Mouse (Mus musculus): ENCODE measurements around the gene Bola2. TPM values are rescaled to one million over a fixed set of nuclear protein-coding genes. Genes with fewer than 3 reads are reported as not detected.
"Not testable (repeated sequence)": the region's sequence is repeated elsewhere in the genome, so short reads cannot be mapped to it uniquely, and the experiment has no call there.

Bola2 gene
- polyA plus RNA-seq, 1 experiment from 2014 or later = 164 TPM

DNA sequence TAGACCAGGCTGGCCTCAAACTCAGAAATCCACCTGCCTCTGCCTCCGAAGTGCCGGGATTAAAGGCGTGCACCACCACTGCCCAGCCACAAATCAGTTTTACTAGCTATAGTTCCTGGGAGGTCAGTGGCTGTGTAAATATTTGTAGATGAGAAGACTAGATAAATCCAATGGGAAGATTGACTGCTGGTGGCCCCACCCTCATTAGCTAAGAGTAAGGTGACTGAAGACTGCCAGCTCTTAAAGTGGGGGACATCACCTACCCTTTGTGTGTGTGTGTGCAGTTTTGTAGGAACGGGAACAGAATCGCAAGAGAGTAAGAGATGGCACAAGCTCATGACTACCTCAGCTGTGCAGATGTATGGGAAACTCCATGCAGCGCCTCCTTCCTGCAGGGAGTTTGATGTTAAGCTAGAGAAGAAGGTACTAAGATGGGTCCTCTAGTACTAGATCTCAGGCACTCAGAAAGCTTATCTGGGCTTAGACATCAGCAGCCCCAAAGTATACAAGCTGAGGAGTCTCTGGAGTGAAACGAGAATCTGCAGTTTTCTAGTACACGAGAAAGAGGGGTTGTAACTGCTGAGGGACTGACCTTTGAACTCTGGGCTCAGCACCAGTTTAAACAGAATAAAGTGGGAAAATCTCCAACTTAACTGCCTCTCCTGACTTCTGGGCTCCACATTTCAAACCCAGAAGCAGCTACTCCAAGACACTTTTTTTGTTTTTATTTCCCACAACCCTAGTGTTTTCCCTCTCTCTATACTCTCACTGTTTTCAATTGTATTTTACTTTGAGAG is 16.5 kb upstream of the Bola2 start:
- H3K9me3 ChIP-seq (replicated peaks; ENCODE audit: control insufficient read depth, low read length) = no peaks in the 10 kb centered on the region
- ATAC-seq (no peak), DNase-seq (ENCODE audit: low spot score) (no peak)
- H3K9ac ChIP-seq (ENCODE audit: low read length) = no peak overlapping the region
- H3K4me3 ChIP-seq (ENCODE audit: low read depth, low read length) = no peak overlapping the region
- H3K4me2 ChIP-seq (ENCODE audit: low read length) = no peak overlapping the region
- H3K27me3 ChIP-seq (replicated peaks; ENCODE audit: control insufficient read depth, insufficient read depth, low read length) = no peaks in the 10 kb centered on the region
- H3K4me1 ChIP-seq (ENCODE audit: control insufficient read depth, insufficient read depth, low read length) = no peaks in the 10 kb centered on the region
- H3K27ac ChIP-seq (ENCODE audit: low read depth, low read length) = no peak overlapping the region
- 86% methylated on average over 8 of the region's 8 CpGs for WGBS
- H3K36me3 ChIP-seq (ENCODE audit: control insufficient read depth, insufficient read depth, low read length) = 0 out of 2 replicates have a peak, but pooled peaks cover 7% of the 10 kb centered on the region

DNA sequence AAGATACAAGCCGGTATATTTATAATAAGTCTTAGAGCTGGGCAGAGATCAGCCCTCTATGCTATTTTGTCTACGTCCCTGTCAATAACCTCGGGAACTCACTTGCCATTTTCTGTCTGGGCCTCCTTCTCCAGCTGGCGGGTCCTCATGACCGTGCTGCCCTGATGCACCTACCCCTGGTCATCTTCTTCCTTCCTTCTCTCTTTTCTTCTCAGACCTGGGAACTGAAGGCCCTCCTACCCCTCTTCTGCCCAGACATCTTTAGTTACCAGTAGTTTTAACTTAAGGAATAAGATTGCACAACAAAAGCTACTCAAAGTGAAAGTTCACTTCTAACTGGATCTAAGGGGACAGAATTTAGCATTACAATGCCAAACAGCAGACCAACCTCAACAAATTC is 15.5 kb upstream of the Bola2 start:
- H3K27me3 ChIP-seq (replicated peaks; ENCODE audit: control insufficient read depth, insufficient read depth, low read length) = no peaks in the 10 kb centered on the region
- H3K9me3 ChIP-seq (replicated peaks; ENCODE audit: control insufficient read depth, low read length) = no peaks in the 10 kb centered on the region
- ATAC-seq (no peak), DNase-seq (ENCODE audit: low spot score) (no peak)
- no peak overlapping the region for H3K9ac ChIP-seq (ENCODE audit: low read length)
- H3K36me3 ChIP-seq (ENCODE audit: control insufficient read depth, insufficient read depth, low read length) = 0 out of 2 replicates have a peak, but pooled peaks cover 4% of the 10 kb centered on the region
- no peak overlapping the region for H3K4me3 ChIP-seq (ENCODE audit: low read depth, low read length)
- 91% methylated on average over 5 of the region's 5 CpGs for WGBS
- no peak overlapping the region for H3K4me2 ChIP-seq (ENCODE audit: low read length)
- no peaks in the 10 kb centered on the region for H3K4me1 ChIP-seq (ENCODE audit: control insufficient read depth, insufficient read depth, low read length)
- no peak overlapping the region for H3K27ac ChIP-seq (ENCODE audit: low read depth, low read length)

DNA sequence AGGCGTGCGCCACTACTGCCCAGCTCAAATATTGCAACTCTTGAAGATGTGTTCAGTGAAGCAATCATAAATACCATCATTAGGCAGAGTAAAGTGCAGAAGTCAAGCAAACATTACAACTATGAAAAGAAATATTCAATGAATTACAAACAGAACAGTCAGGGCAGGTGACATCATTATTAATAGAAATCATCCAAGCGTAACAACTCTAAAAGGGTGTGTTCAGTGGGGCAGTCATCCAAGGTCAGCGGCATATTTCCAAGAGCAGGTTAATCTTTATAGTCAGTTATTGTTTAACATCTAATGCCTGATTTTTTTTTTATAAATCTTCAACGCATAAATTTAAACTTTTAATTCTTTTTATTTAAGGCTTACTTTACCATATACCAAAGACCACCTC is 14.0 kb upstream of the Bola2 start:
- DNase-seq (ENCODE audit: low spot score) (no peak), ATAC-seq (no peak)
- Histone ChIP-seq H3K9me3 (replicated peaks; ENCODE audit: control insufficient read depth, low read length) (no peaks in the 10 kb centered on the region), H3K27me3 (replicated peaks; ENCODE audit: control insufficient read depth, insufficient read depth, low read length) (no peaks in the 10 kb centered on the region), H3K4me2 (ENCODE audit: low read length) (no peak overlapping the region), H3K9ac (ENCODE audit: low read length) (no peak overlapping the region), H3K27ac (ENCODE audit: low read depth, low read length) (no peak overlapping the region), H3K4me3 (ENCODE audit: low read depth, low read length) (no peak overlapping the region), H3K36me3 (ENCODE audit: control insufficient read depth, insufficient read depth, low read length) (no peaks in the 10 kb centered on the region), H3K4me1 (ENCODE audit: control insufficient read depth, insufficient read depth, low read length) (no peaks in the 10 kb centered on the region)
- 93% methylated on average over 5 of the region's 5 CpGs for WGBS

DNA sequence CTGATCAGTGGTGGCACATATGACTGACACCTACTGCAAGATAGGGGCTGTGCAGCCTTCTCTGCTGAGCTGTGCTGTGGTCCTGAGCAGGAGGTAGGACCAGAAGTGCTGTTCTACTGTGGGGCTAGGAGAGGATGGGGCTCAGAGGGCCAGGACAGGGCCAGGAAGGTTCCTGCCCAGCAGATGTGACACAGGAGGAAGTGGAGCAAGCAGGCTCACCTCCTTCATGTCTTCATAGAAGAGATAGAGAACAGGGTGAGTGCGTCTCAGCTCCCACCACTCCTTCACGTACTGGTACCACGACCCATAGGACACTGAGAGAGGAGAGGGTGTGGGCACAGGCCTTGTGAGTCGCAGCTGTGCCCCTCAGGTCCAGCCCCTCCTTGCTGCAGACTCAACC is 7.0 kb upstream of the Bola2 start:
- not testable (repeated sequence) for DNase-seq (ENCODE audit: low spot score); H3K4me2 ChIP-seq (ENCODE audit: low read length); H3K27me3 ChIP-seq (replicated peaks; ENCODE audit: control insufficient read depth, insufficient read depth, low read length); H3K27ac ChIP-seq (ENCODE audit: low read depth, low read length); H3K4me1 ChIP-seq (ENCODE audit: control insufficient read depth, insufficient read depth, low read length); ATAC-seq; H3K4me3 ChIP-seq (ENCODE audit: low read depth, low read length); H3K9ac ChIP-seq (ENCODE audit: low read length); H3K9me3 ChIP-seq (replicated peaks; ENCODE audit: control insufficient read depth, low read length)
- WGBS = 77% methylated on average over 4 of the region's 4 CpGs
- peaks cover 27% of the 10 kb centered on the region for H3K36me3 ChIP-seq (ENCODE audit: control insufficient read depth, insufficient read depth, low read length)

- peaks cover 27% of the 10 kb centered on the region for H3K36me3 ChIP-seq (ENCODE audit: control insufficient read depth, insufficient read depth, low read length)
- WGBS = 88% methylated on average over 3 of the region's 3 CpGs
- no peak for DNase-seq (ENCODE audit: low spot score)
- H3K4me2 ChIP-seq (ENCODE audit: low read length) = no peak overlapping the region
- H3K4me1 ChIP-seq (ENCODE audit: control insufficient read depth, insufficient read depth, low read length) = peaks cover 2% of the 10 kb centered on the region; the same call in 1 of the 2 replicates
- no peak for ATAC-seq
- no peak overlapping the region for H3K4me3 ChIP-seq (ENCODE audit: low read depth, low read length)
- no peaks in the 10 kb centered on the region for H3K27me3 ChIP-seq (replicated peaks; ENCODE audit: control insufficient read depth, insufficient read depth, low read length)
- H3K9ac ChIP-seq (ENCODE audit: low read length) = no peak overlapping the region
- H3K27ac ChIP-seq (ENCODE audit: low read depth, low read length) = no peak overlapping the region
- H3K9me3 ChIP-seq (replicated peaks; ENCODE audit: control insufficient read depth, low read length) = no peaks in the 10 kb centered on the region
These were observed 6.2 kb upstream of the Bola2 start for GRCm38 (mm10) chr7:126689021-126689420.

DNA sequence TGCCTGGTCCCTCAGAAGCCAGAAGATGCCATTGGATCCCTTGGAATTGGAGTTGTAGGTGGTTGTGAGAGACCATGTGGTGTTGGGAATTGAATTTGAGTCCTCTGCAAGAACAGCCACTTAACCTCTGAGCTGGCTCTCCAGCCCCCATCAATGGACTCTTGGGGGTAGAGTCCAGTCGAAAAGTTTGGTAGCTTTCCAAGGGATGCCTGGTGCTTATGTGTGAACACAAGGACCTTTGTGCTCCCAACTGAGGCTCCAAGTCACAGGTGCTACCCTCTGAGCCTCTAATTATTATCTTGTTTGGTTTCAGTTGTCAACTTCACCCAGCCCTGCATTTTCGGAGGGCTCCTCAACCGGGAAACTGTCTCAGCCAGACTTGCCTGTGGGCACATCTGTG is 4.5 kb upstream of the Bola2 start:
- H3K4me1 ChIP-seq (ENCODE audit: control insufficient read depth, insufficient read depth, low read length) = peaks cover 8% of the 10 kb centered on the region
- no peak overlapping the region for H3K4me2 ChIP-seq (ENCODE audit: low read length)
- 90% methylated on average over 3 of the region's 3 CpGs for WGBS
- DNase-seq (ENCODE audit: low spot score) = no peak
- H3K9me3 ChIP-seq (replicated peaks; ENCODE audit: control insufficient read depth, low read length) = no peaks in the 10 kb centered on the region
- no peak for ATAC-seq
- H3K4me3 ChIP-seq (ENCODE audit: low read depth, low read length) = no peak overlapping the region
- no peak overlapping the region for H3K9ac ChIP-seq (ENCODE audit: low read length)
- H3K36me3 ChIP-seq (ENCODE audit: control insufficient read depth, insufficient read depth, low read length) = peaks cover 27% of the 10 kb centered on the region
- no peaks in the 10 kb centered on the region for H3K27me3 ChIP-seq (replicated peaks; ENCODE audit: control insufficient read depth, insufficient read depth, low read length)
- no peak overlapping the region for H3K27ac ChIP-seq (ENCODE audit: low read depth, low read length)

- H3K4me3 ChIP-seq (ENCODE audit: low read depth, low read length) = no peak overlapping the region
- no peaks in the 10 kb centered on the region for H3K27me3 ChIP-seq (replicated peaks; ENCODE audit: control insufficient read depth, insufficient read depth, low read length)
- H3K27ac ChIP-seq (ENCODE audit: low read depth, low read length) = no peak overlapping the region
- WGBS = 88% methylated on average over 4 of the region's 5 CpGs
- DNase-seq (ENCODE audit: low spot score) (no peak), ATAC-seq (no peak)
- H3K4me1 ChIP-seq (ENCODE audit: control insufficient read depth, insufficient read depth, low read length) = peaks cover 12% of the 10 kb centered on the region
- H3K4me2 ChIP-seq (ENCODE audit: low read length) = no peak overlapping the region
- H3K9me3 ChIP-seq (replicated peaks; ENCODE audit: control insufficient read depth, low read length) = no peaks in the 10 kb centered on the region
- H3K9ac ChIP-seq (ENCODE audit: low read length) = no peak overlapping the region
- peaks cover 27% of the 10 kb centered on the region for H3K36me3 ChIP-seq (ENCODE audit: control insufficient read depth, insufficient read depth, low read length)
These were observed 3.5 kb upstream of the Bola2 start for GRCm38 (mm10) chr7:126691676-126692075.

GRCm38 (mm10) chr7:126692426-126692825 is 2.8 kb upstream of the Bola2 start:
- Histone ChIP-seq H3K36me3 (ENCODE audit: control insufficient read depth, insufficient read depth, low read length) (peaks cover 27% of the 10 kb centered on the region), H3K9ac (ENCODE audit: low read length) (no peak overlapping the region), H3K9me3 (replicated peaks; ENCODE audit: control insufficient read depth, low read length) (no peaks in the 10 kb centered on the region), H3K4me3 (ENCODE audit: low read depth, low read length) (no peak overlapping the region), H3K27me3 (replicated peaks; ENCODE audit: control insufficient read depth, insufficient read depth, low read length) (no peaks in the 10 kb centered on the region), H3K27ac (ENCODE audit: low read depth, low read length) (no peak overlapping the region), H3K4me1 (ENCODE audit: control insufficient read depth, insufficient read depth, low read length) (peaks cover 16% of the 10 kb centered on the region), H3K4me2 (ENCODE audit: low read length) (no peak overlapping the region)
- WGBS = 96% methylated on average over 26 of the region's 26 CpGs
- no peak for DNase-seq (ENCODE audit: low spot score)
- no peak for ATAC-seq

DNA sequence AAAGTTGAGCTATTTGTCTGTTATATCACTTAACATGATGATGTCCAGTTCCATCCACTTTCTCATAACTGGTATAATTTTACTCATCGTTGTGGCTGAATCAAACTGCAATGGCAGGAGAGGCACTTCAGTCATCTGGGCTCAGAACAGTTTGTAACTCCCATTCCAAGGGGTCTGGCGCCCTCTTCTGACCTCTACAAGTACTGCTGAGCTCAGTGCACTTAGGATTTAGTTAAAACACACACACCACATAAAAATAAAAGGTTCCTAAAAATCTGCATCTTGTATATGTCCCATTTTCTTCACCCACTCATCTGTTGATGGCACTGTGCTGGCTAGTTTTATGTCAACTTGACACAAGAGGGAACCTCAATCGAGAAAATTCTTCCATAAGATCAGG is 1.9 kb upstream of the Bola2 start:
- no peak overlapping the region for H3K9ac ChIP-seq (ENCODE audit: low read length)

More for the DNA sequence above, 1.9 kb upstream of the Bola2 start:
- peaks cover 27% of the 10 kb centered on the region for H3K36me3 ChIP-seq (ENCODE audit: control insufficient read depth, insufficient read depth, low read length)
- H3K27ac ChIP-seq (ENCODE audit: low read depth, low read length) = no peak overlapping the region
- no peaks in the 10 kb centered on the region for H3K9me3 ChIP-seq (replicated peaks; ENCODE audit: control insufficient read depth, low read length)
- DNase-seq (ENCODE audit: low spot score) (peak; percentile 87), ATAC-seq (no peak)
- H3K4me2 ChIP-seq (ENCODE audit: low read length) = peak overlapping the region; percentile 25; the same call in 1 of the 2 replicates
- H3K4me1 ChIP-seq (ENCODE audit: control insufficient read depth, insufficient read depth, low read length) = peaks cover 16% of the 10 kb centered on the region
- no peak overlapping the region for H3K4me3 ChIP-seq (ENCODE audit: low read depth, low read length)
- H3K27me3 ChIP-seq (replicated peaks; ENCODE audit: control insufficient read depth, insufficient read depth, low read length) = no peaks in the 10 kb centered on the region
- WGBS = 39% methylated on average over 3 of the region's 3 CpGs
